Mouse (Mus musculus): ENCODE data around the gene Tgfbr2. TPM values are rescaled to one million over a fixed set of nuclear protein-coding genes. Genes with fewer than 3 reads are reported as not detected.

Tgfbr2 gene
- polyA plus RNA-seq, 1 experiment from 2014 or later = 8.4 TPM

- Histone ChIP-seq H3K9me3 (ENCODE audit: control insufficient read depth, low read length) (no peaks in the 10 kb centered on the region), H3K27ac (ENCODE audit: low read depth, low read length) (peak overlapping the region; percentile 49), H3K27me3 (replicated peaks; ENCODE audit: control insufficient read depth, insufficient read depth, low read length) (no peaks in the 10 kb centered on the region; the same call in 1 of the 2 replicates), H3K9ac (ENCODE audit: low read depth, low read length) (no peak overlapping the region), H3K36me3 (ENCODE audit: control insufficient read depth, insufficient read depth, low read length) (no peaks in the 10 kb centered on the region), H3K4me1 (ENCODE audit: control insufficient read depth, insufficient read depth, low read depth, low read length) (peaks cover 3% of the 10 kb centered on the region), H3K4me3 (ENCODE audit: low read length) (no peak overlapping the region), H3K4me2 (ENCODE audit: low read length) (no peak overlapping the region)
- ATAC-seq = no peak
- WGBS = 26% methylated on average over 7 of the region's 7 CpGs
Observed at GRCm38 (mm10) chr9:116150725-116151396, 24.3 kb downstream of the Tgfbr2 start.

GRCm38 (mm10) chr9:116148809-116149208, 26.4 kb downstream of the Tgfbr2 start:
- no peaks in the 10 kb centered on the region for H3K36me3 ChIP-seq (ENCODE audit: control insufficient read depth, insufficient read depth, low read length)
- no peak overlapping the region for H3K4me3 ChIP-seq (ENCODE audit: low read length)
- H3K4me2 ChIP-seq (ENCODE audit: low read length) = no peak overlapping the region
- H3K9ac ChIP-seq (ENCODE audit: low read depth, low read length) = no peak overlapping the region
- 94% methylated on average over 7 of the region's 7 CpGs for whole genome bisulfite sequencing
- H3K9me3 ChIP-seq (ENCODE audit: control insufficient read depth, low read length) = no peaks in the 10 kb centered on the region
- H3K27ac ChIP-seq (ENCODE audit: low read depth, low read length) = no peak overlapping the region
- H3K27me3 ChIP-seq (replicated peaks; ENCODE audit: control insufficient read depth, insufficient read depth, low read length) = no peaks in the 10 kb centered on the region; the same call in 1 of the 2 replicates
- peaks cover 3% of the 10 kb centered on the region for H3K4me1 ChIP-seq (ENCODE audit: control insufficient read depth, insufficient read depth, low read depth, low read length)
- no peak for ATAC-seq

- 56% methylated on average over 9 of the region's 9 CpGs for WGBS
- 0 out of 2 replicates have a peak overlapping the region, but pooled peaks have one; percentile 23 for H3K27ac ChIP-seq (ENCODE audit: low read depth, low read length)
Observed at GRCm38 (mm10) chr9:116146235-116146634, 28.9 kb downstream of the Tgfbr2 start.

GRCm38 (mm10) chr9:116145231-116145641, 29.9 kb downstream of the Tgfbr2 start:
- WGBS = 64% methylated on average over 10 of the region's 10 CpGs
- no peaks in the 10 kb centered on the region for H3K9me3 ChIP-seq (ENCODE audit: control insufficient read depth, low read length)
- no peak for ATAC-seq
- H3K27me3 ChIP-seq (replicated peaks; ENCODE audit: control insufficient read depth, insufficient read depth, low read length) = no peaks in the 10 kb centered on the region; the same call in 1 of the 2 replicates
- H3K27ac ChIP-seq (ENCODE audit: low read depth, low read length) = no peak overlapping the region
- no peaks in the 10 kb centered on the region for H3K36me3 ChIP-seq (ENCODE audit: control insufficient read depth, insufficient read depth, low read length)
- no peaks in the 10 kb centered on the region for H3K4me1 ChIP-seq (ENCODE audit: control insufficient read depth, insufficient read depth, low read depth, low read length)
- H3K4me3 ChIP-seq (ENCODE audit: low read length) = no peak overlapping the region
- H3K4me2 ChIP-seq (ENCODE audit: low read length) = no peak overlapping the region
- H3K9ac ChIP-seq (ENCODE audit: low read depth, low read length) = no peak overlapping the region

More at GRCm38 (mm10) chr9:116146235-116146634, 28.9 kb downstream of the Tgfbr2 start:
- peaks cover under 1% of the 10 kb centered on the region; the same call in 1 of the 2 replicates for H3K4me1 ChIP-seq (ENCODE audit: control insufficient read depth, insufficient read depth, low read depth, low read length)
- no peak overlapping the region for H3K4me2 ChIP-seq (ENCODE audit: low read length)
- no peak overlapping the region for H3K4me3 ChIP-seq (ENCODE audit: low read length)
- H3K9me3 ChIP-seq (ENCODE audit: control insufficient read depth, low read length) = no peaks in the 10 kb centered on the region
- H3K36me3 ChIP-seq (ENCODE audit: control insufficient read depth, insufficient read depth, low read length) = no peaks in the 10 kb centered on the region
- no peak overlapping the region for H3K9ac ChIP-seq (ENCODE audit: low read depth, low read length)
- ATAC-seq = no peak
- H3K27me3 ChIP-seq (replicated peaks; ENCODE audit: control insufficient read depth, insufficient read depth, low read length) = no peaks in the 10 kb centered on the region; the same call in 1 of the 2 replicates

- no peak overlapping the region for H3K4me2 ChIP-seq (ENCODE audit: low read length)
- no peak overlapping the region for H3K27ac ChIP-seq (ENCODE audit: low read depth, low read length)
- 91% methylated on average over 6 of the region's 6 CpGs for WGBS
- no peak for ATAC-seq
- no peaks in the 10 kb centered on the region for H3K27me3 ChIP-seq (replicated peaks; ENCODE audit: control insufficient read depth, insufficient read depth, low read length)
- peaks cover 3% of the 10 kb centered on the region for H3K4me1 ChIP-seq (ENCODE audit: control insufficient read depth, insufficient read depth, low read depth, low read length)
- H3K9ac ChIP-seq (ENCODE audit: low read depth, low read length) = no peak overlapping the region
- no peaks in the 10 kb centered on the region for H3K9me3 ChIP-seq (ENCODE audit: control insufficient read depth, low read length)
- no peak overlapping the region for H3K4me3 ChIP-seq (ENCODE audit: low read length)
- H3K36me3 ChIP-seq (ENCODE audit: control insufficient read depth, insufficient read depth, low read length) = no peaks in the 10 kb centered on the region
Observed at GRCm38 (mm10) chr9:116140422-116140821, 34.7 kb downstream of the Tgfbr2 start.

GRCm38 (mm10) chr9:116139549-116139948, 35.6 kb downstream of the Tgfbr2 start:
- Histone ChIP-seq H3K4me2 (ENCODE audit: low read length) (no peak overlapping the region), H3K27me3 (replicated peaks; ENCODE audit: control insufficient read depth, insufficient read depth, low read length) (no peaks in the 10 kb centered on the region), H3K9ac (ENCODE audit: low read depth, low read length) (no peak overlapping the region), H3K9me3 (ENCODE audit: control insufficient read depth, low read length) (no peaks in the 10 kb centered on the region), H3K36me3 (ENCODE audit: control insufficient read depth, insufficient read depth, low read length) (no peaks in the 10 kb centered on the region), H3K27ac (ENCODE audit: low read depth, low read length) (no peak overlapping the region), H3K4me3 (ENCODE audit: low read length) (no peak overlapping the region), H3K4me1 (ENCODE audit: control insufficient read depth, insufficient read depth, low read depth, low read length) (peaks cover 3% of the 10 kb centered on the region)
- WGBS = 72% methylated on average over 7 of the region's 7 CpGs
- ATAC-seq = no peak

- no peaks in the 10 kb centered on the region for H3K9me3 ChIP-seq (ENCODE audit: control insufficient read depth, low read length)
- 36% methylated on average over 11 of the region's 11 CpGs for WGBS
Observed at GRCm38 (mm10) chr9:116138595-116139134, 36.5 kb downstream of the Tgfbr2 start.

GRCm38 (mm10) chr9:116137645-116138044, 37.5 kb downstream of the Tgfbr2 start:
- WGBS = 83% methylated on average over 3 of the region's 3 CpGs

More at GRCm38 (mm10) chr9:116138595-116139134, 36.5 kb downstream of the Tgfbr2 start:
- Histone ChIP-seq H3K27me3 (replicated peaks; ENCODE audit: control insufficient read depth, insufficient read depth, low read length) (no peaks in the 10 kb centered on the region), H3K36me3 (ENCODE audit: control insufficient read depth, insufficient read depth, low read length) (no peaks in the 10 kb centered on the region), H3K4me3 (ENCODE audit: low read length) (no peak overlapping the region), H3K4me2 (ENCODE audit: low read length) (no peak overlapping the region), H3K4me1 (ENCODE audit: control insufficient read depth, insufficient read depth, low read depth, low read length) (peaks cover 3% of the 10 kb centered on the region), H3K27ac (ENCODE audit: low read depth, low read length) (no peak overlapping the region), H3K9ac (ENCODE audit: low read depth, low read length) (no peak overlapping the region)
- peak; percentile 76 for ATAC-seq

GRCm38 (mm10) chr9:116136811-116137210, 38.3 kb downstream of the Tgfbr2 start:
- H3K9me3 ChIP-seq (ENCODE audit: control insufficient read depth, low read length) = no peaks in the 10 kb centered on the region
- H3K27me3 ChIP-seq (replicated peaks; ENCODE audit: control insufficient read depth, insufficient read depth, low read length) = no peaks in the 10 kb centered on the region
- H3K27ac ChIP-seq (ENCODE audit: low read depth, low read length) = no peak overlapping the region
- ATAC-seq = no peak
- H3K4me1 ChIP-seq (ENCODE audit: control insufficient read depth, insufficient read depth, low read depth, low read length) = peaks cover 3% of the 10 kb centered on the region
- no peaks in the 10 kb centered on the region for H3K36me3 ChIP-seq (ENCODE audit: control insufficient read depth, insufficient read depth, low read length)
- H3K4me3 ChIP-seq (ENCODE audit: low read length) = no peak overlapping the region
- WGBS = 58% methylated on average over 5 of the region's 5 CpGs
- no peak overlapping the region for H3K9ac ChIP-seq (ENCODE audit: low read depth, low read length)
- no peak overlapping the region for H3K4me2 ChIP-seq (ENCODE audit: low read length)

More at GRCm38 (mm10) chr9:116137645-116138044, 37.5 kb downstream of the Tgfbr2 start:
- Histone ChIP-seq H3K4me2 (ENCODE audit: low read length) (no peak overlapping the region), H3K9me3 (ENCODE audit: control insufficient read depth, low read length) (no peaks in the 10 kb centered on the region), H3K4me1 (ENCODE audit: control insufficient read depth, insufficient read depth, low read depth, low read length) (peaks cover 3% of the 10 kb centered on the region), H3K9ac (ENCODE audit: low read depth, low read length) (no peak overlapping the region), H3K36me3 (ENCODE audit: control insufficient read depth, insufficient read depth, low read length) (no peaks in the 10 kb centered on the region), H3K4me3 (ENCODE audit: low read length) (no peak overlapping the region), H3K27ac (ENCODE audit: low read depth, low read length) (no peak overlapping the region), H3K27me3 (replicated peaks; ENCODE audit: control insufficient read depth, insufficient read depth, low read length) (no peaks in the 10 kb centered on the region)
- no peak for ATAC-seq

Measured in hindbrain, embryonic 16.5 days (tissue).